Mouse (Mus musculus): ENCODE data around the gene Hist2h3b. TPM values are rescaled to one million over a fixed set of nuclear protein-coding genes. Genes with fewer than 3 reads are reported as not detected.
"Not testable (repeated sequence)": the region's sequence is repeated elsewhere in the genome, so short reads cannot be mapped to it uniquely, and the experiment has no call there.

Gene Hist2h3b
- total and polyA plus RNA-seq, 3 experiments: 12.1 to 1,421 (median 39.4) TPM

GRCm38 (mm10) chr3:96268776-96269378 is 423 bp downstream of the Hist2h3b start:
- Histone ChIP-seq H3K27ac (ENCODE audit: insufficient read depth, low read depth) (peak overlapping the region; percentile 98), H3K9ac (ENCODE audit: insufficient read depth, low read depth) (peak overlapping the region; percentile 98), H3K4me1 (ENCODE audit: control insufficient read depth in 1 of 2, insufficient read depth in 2 of 2) (peaks cover 0 to 37% of the 10 kb centered on the region in 2 experiments; a peak in 3 of 4 replicates), H3K4me2 (ENCODE audit: insufficient read depth, low read depth, poor library complexity, severe bottlenecking) (peak overlapping the region; percentile 64), H3K4me3 (replicated peaks in 1 of 3; ENCODE audit: low read depth in 2 of 3, low read length in 2 of 3, poor library complexity in 1 of 3) (peak overlapping the region; percentile 49 to 69 (median 65))
- H3K27me3 ChIP-seq (replicated peaks); DNase-seq (ENCODE audit: extremely low read depth); H3K36me3 ChIP-seq (replicated peaks in 1 of 2; ENCODE audit: control insufficient read depth in 1 of 2, insufficient read depth in 1 of 2, low read length in 1 of 2); dilution Hi-C loops (cut with MboI; ENCODE audit: extremely low pct_ligation_motif_present, extremely low pct_unique_long_range_greater_than_20kb, low sequenced_read_pairs); H3K79me2 ChIP-seq (replicated peaks; ENCODE audit: control insufficient read depth, extremely low read depth, insufficient read depth, poor library complexity, severe bottlenecking); H3K9me3 ChIP-seq (replicated peaks; ENCODE audit: low read length); in situ Hi-C loops (cut with MboI; ENCODE audit: low pct_ligation_motif_present, low pct_unique_long_range_greater_than_20kb, low sequenced_read_pairs): not testable (repeated sequence)
- TF ChIP-seq RCOR1 (conservative IDR thresholded peaks at IDR 0.05; ENCODE audit: low read depth, low read length): 0 out of 2 replicates have a peak, but pooled peaks have one; percentile 1
- peak; percentile 79; the same call in 1 of the 2 replicates for TF ChIP-seq UBTF (IDR thresholded peaks at IDR 0.05; ENCODE audit: low read depth, low read length)
- TF ChIP-seq POLR2A (IDR thresholded peaks at IDR 0.05; ENCODE audit: low read depth, low read length): peak; percentile 82; the same call in 1 of the 2 replicates
- TF ChIP-seq ZMIZ1 (IDR thresholded peaks at IDR 0.05; ENCODE audit: low read depth, low read length): peak; percentile 18; the same call in 1 of the 2 replicates
- TF ChIP-seq NELFE (IDR thresholded peaks at IDR 0.05; ENCODE audit: low read depth, low read length): peak; percentile 63

GRCm38 (mm10) chr3:96269511-96270474 is 1.3 kb downstream of the Hist2h3b start, which contains the start of gene Hist2h2bb:
Gene Hist2h2bb (plus strand): TSS chr3:96269752.
- H3K79me2 ChIP-seq (replicated peaks; ENCODE audit: control insufficient read depth, extremely low read depth, insufficient read depth, poor library complexity, severe bottlenecking): 0 out of 2 replicates have a peak, but pooled peaks cover 6% of the 10 kb centered on the region
- dilution Hi-C loops (cut with MboI; ENCODE audit: extremely low pct_ligation_motif_present, extremely low pct_unique_long_range_greater_than_20kb, low sequenced_read_pairs): no loop called here
- H3K9ac ChIP-seq (ENCODE audit: insufficient read depth, low read depth): peak within 1 kb of the TSS; percentile 98
- DNase-seq (ENCODE audit: extremely low read depth): peak; percentile 98
- no peaks in the 10 kb centered on the region for H3K36me3 ChIP-seq (replicated peaks in 1 of 2; ENCODE audit: control insufficient read depth in 1 of 2, insufficient read depth in 1 of 2, low read length in 1 of 2)
- H3K27ac ChIP-seq (ENCODE audit: insufficient read depth, low read depth): peak within 1 kb of the TSS; percentile 98
- H3K27me3 ChIP-seq (replicated peaks): no peaks in the 10 kb centered on the region
- peak within 1 kb of the TSS; percentile 64 for H3K4me2 ChIP-seq (ENCODE audit: insufficient read depth, low read depth, poor library complexity, severe bottlenecking)
- peaks cover 0 to 35% of the 10 kb centered on the region in 2 experiments; a peak in 3 of 4 replicates for H3K4me1 ChIP-seq (ENCODE audit: control insufficient read depth in 1 of 2, insufficient read depth in 2 of 2)
- H3K4me3 ChIP-seq (replicated peaks in 1 of 3; ENCODE audit: low read depth in 2 of 3, low read length in 2 of 3, poor library complexity in 1 of 3): peak within 1 kb of the TSS; percentile 49 to 69 (median 65)
- H3K9me3 ChIP-seq (replicated peaks; ENCODE audit: low read length): no peaks in the 10 kb centered on the region
- in situ Hi-C loops (cut with MboI; ENCODE audit: low pct_ligation_motif_present, low pct_unique_long_range_greater_than_20kb, low sequenced_read_pairs): no loop called here
- TF ChIP-seq MAX (IDR thresholded peaks at IDR 0.05; ENCODE audit: low read length): no peak; the same call in 1 of the 2 replicates
- no peak; the same call in 1 of the 2 replicates for TF ChIP-seq ETS1 (conservative IDR thresholded peaks at IDR 0.05; ENCODE audit: low read depth, low read length)
- peak; percentile 99 for TF ChIP-seq TBP (conservative IDR thresholded peaks at IDR 0.05; ENCODE audit: low read depth, low read length)
- TF ChIP-seq GABPA (IDR thresholded peaks at IDR 0.05; ENCODE audit: insufficient replicate concordance, low read depth, low read length): no peak
- no peak for TF ChIP-seq JUND (conservative IDR thresholded peaks at IDR 0.05; ENCODE audit: low read depth, low read length)
- 0 out of 2 replicates have a peak, but pooled peaks have one; percentile 46 for TF ChIP-seq KAT2A (IDR thresholded peaks at IDR 0.05; ENCODE audit: insufficient replicate concordance, low read length)
- no peak for TF ChIP-seq EP300 (IDR thresholded peaks at IDR 0.05; ENCODE audit: low read length)
- TF ChIP-seq ZMIZ1 (IDR thresholded peaks at IDR 0.05; ENCODE audit: low read depth, low read length): peak; percentile 100
- no peak; the same call in 1 of the 2 replicates for TF ChIP-seq CHD1 (IDR thresholded peaks at IDR 0.05; ENCODE audit: low read depth, low read length)
- no peak for TF ChIP-seq ZNF384 (IDR thresholded peaks at IDR 0.05; ENCODE audit: low read depth, low read length)
- peak; percentile 78; the same call in 1 of the 2 replicates for TF ChIP-seq SIN3A (IDR thresholded peaks at IDR 0.05; ENCODE audit: low read length)
- TF ChIP-seq RCOR1 (conservative IDR thresholded peaks at IDR 0.05; ENCODE audit: low read depth, low read length): peak; percentile 92; the same call in 1 of the 2 replicates
- TF ChIP-seq MEF2A (IDR thresholded peaks at IDR 0.05; ENCODE audit: borderline replicate concordance, low read depth, low read length): peak; percentile 65; the same call in 1 of the 2 replicates
- TF ChIP-seq MAZ (IDR thresholded peaks at IDR 0.05; ENCODE audit: low read depth, low read length): no peak
- peak; percentile 67 for TF ChIP-seq HCFC1 (IDR thresholded peaks at IDR 0.05; ENCODE audit: low read depth, low read length)
- TF ChIP-seq NELFE (IDR thresholded peaks at IDR 0.05; ENCODE audit: low read depth, low read length): peak; percentile 100
- 0 out of 2 replicates have a peak, but pooled peaks have one; percentile 9 for TF ChIP-seq E2F4 (IDR thresholded peaks at IDR 0.05; ENCODE audit: insufficient replicate concordance, low read depth, low read length)
- TF ChIP-seq POLR2A (IDR thresholded peaks at IDR 0.05; ENCODE audit: low read depth, low read length): peak; percentile 97
- TF ChIP-seq POLR2AphosphoS2 (IDR thresholded peaks at IDR 0.05; ENCODE audit: low read depth, low read length): peak; percentile 98
- 0 out of 2 replicates have a peak, but pooled peaks have one; percentile 58 for TF ChIP-seq UBTF (IDR thresholded peaks at IDR 0.05; ENCODE audit: low read depth, low read length)
- TF ChIP-seq MXI1 (IDR thresholded peaks at IDR 0.05; ENCODE audit: low read depth, low read length): peak; percentile 67
- TF ChIP-seq ZKSCAN1 (IDR thresholded peaks at IDR 0.05; ENCODE audit: borderline replicate concordance, low read depth, low read length): no peak
- no peak for TF ChIP-seq PAX5 (IDR thresholded peaks at IDR 0.05; ENCODE audit: low read length)
- TF ChIP-seq RAD21 (IDR thresholded peaks at IDR 0.05; ENCODE audit: low read depth, low read length): no peak
- no peak for TF ChIP-seq CTCF (conservative IDR thresholded peaks at IDR 0.05 in 1 of 2, IDR thresholded peaks at IDR 0.05 in 1 of 2; ENCODE audit: low read depth in 2 of 2, low read length in 2 of 2)
- TF ChIP-seq MYC (IDR thresholded peaks at IDR 0.05; ENCODE audit: low read depth, low read length): peak; percentile 42; the same call in 1 of the 2 replicates
- no peak for TF ChIP-seq JUN (IDR thresholded peaks at IDR 0.05; ENCODE audit: insufficient read depth, low read depth, low read length)

All from CH12.LX (cell line).